Mouse (Mus musculus): Measurements from ENCODE around the gene Rasl10a. TPM values are rescaled to one million over a fixed set of nuclear protein-coding genes. Genes with fewer than 3 reads are reported as not detected.
A peak's percentile ranks its signal among the peaks of the same experiment; 100 is the strongest.

The Rasl10a gene
- polyA plus RNA-seq, 1 experiment from 2014 or later: 0.66 TPM

DNA sequence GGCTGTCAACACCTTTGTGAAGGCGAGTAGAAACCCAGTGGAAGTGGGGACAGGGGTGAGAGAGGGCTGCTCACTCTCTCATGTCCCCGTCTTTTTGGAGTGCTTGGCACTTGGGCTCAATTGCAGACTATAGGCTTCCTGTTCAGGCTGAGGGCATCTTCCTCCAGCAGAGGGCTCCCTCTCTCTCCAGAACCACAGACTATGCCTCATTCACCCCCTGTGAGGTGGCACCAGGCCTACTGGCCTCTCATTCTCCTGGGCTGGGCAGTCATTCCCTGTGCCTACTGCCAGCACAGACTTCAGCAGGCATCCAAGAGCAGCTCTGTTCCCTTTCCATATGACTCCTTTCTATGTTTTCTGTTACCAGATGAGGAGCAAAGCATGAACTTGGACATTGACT lies 42.2 kb upstream of the Rasl10a start:
- Histone ChIP-seq H3K9ac (replicated peaks) (no peak overlapping the region), H3K4me3 (ENCODE audit: low read depth, low read length) (no peak overlapping the region), H3K9me3 (ENCODE audit: low read length) (no peaks in the 10 kb centered on the region), H3K4me1 (ENCODE audit: insufficient read depth) (peaks cover 7% of the 10 kb centered on the region), H3K27ac (ENCODE audit: low read depth) (no peak overlapping the region), H3K4me2 (ENCODE audit: low read depth, low read length) (no peak overlapping the region), H3K36me3 (replicated peaks; ENCODE audit: insufficient read depth, low read length) (peaks cover 81% of the 10 kb centered on the region), H3K27me3 (ENCODE audit: insufficient read depth, low read length) (no peaks in the 10 kb centered on the region)
- ATAC-seq: peak; percentile 37; the same call in 1 of the 2 replicates
- 63% methylated on average over 2 of the region's 2 CpGs for WGBS (ENCODE audit: insufficient replicate concordance)
- peak; percentile 51 for DNase-seq
- TF ChIP-seq CTCF (IDR thresholded peaks at IDR 0.05; ENCODE audit: low read depth) (peak; percentile 72), EP300 (IDR thresholded peaks at IDR 0.05; ENCODE audit: low read depth) (no peak)

DNA sequence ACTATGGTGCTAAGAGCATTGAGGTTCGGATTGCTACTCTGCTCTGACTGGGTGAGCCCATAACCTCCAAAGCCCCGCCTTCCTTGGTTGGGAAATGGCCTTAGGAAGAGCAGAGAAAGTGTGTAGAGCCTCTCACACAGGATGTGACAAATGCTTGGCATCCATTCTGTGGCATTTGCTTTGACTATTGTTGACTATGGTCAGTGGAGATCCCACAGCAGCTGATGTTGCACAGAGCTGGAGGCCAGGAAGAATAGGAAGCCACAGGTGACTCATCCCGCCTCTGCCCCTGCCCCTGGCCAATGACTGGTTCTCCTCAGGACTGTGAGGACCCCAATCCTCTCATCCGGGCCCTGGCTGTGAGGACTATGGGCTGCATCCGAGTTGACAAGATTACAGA lies 41.6 kb upstream of the Rasl10a start:
- TF ChIP-seq EP300 (IDR thresholded peaks at IDR 0.05; ENCODE audit: low read depth) (no peak), CTCF (IDR thresholded peaks at IDR 0.05; ENCODE audit: low read depth) (no peak)
- ATAC-seq (peak; percentile 4; the same call in 1 of the 2 replicates), DNase-seq (no peak)
- Histone ChIP-seq H3K36me3 (replicated peaks; ENCODE audit: insufficient read depth, low read length) (peaks cover 80% of the 10 kb centered on the region), H3K4me2 (ENCODE audit: low read depth, low read length) (no peak overlapping the region), H3K4me3 (ENCODE audit: low read depth, low read length) (no peak overlapping the region), H3K4me1 (ENCODE audit: insufficient read depth) (peaks cover 5% of the 10 kb centered on the region), H3K27ac (ENCODE audit: low read depth) (no peak overlapping the region), H3K9me3 (ENCODE audit: low read length) (no peaks in the 10 kb centered on the region), H3K9ac (replicated peaks) (no peak overlapping the region), H3K27me3 (ENCODE audit: insufficient read depth, low read length) (no peaks in the 10 kb centered on the region)
- 83% methylated on average over 5 of the region's 5 CpGs for WGBS (ENCODE audit: insufficient replicate concordance)

DNA sequence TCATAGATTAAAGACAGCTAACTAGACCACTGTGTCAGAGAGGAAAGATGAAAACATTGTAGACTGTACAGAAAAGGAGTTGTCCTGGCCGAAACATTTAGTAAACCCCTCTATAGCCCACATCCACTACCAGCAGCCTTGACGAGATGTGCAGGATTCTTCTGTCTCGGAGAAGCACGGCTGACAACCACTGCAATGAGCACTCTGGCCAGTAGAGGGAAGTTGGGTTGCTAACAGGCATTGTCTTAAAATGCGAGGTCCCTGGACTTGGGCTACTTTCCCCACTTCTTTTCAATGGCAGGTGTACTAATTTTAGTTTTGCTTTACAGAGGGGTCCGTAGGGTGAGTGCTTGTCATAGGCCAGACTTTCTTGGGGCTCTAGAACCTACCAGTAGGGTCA lies 40.4 kb upstream of the Rasl10a start:
- peak; percentile 51 for TF ChIP-seq CTCF (IDR thresholded peaks at IDR 0.05; ENCODE audit: low read depth)
- TF ChIP-seq EP300 (IDR thresholded peaks at IDR 0.05; ENCODE audit: low read depth): no peak

DNA sequence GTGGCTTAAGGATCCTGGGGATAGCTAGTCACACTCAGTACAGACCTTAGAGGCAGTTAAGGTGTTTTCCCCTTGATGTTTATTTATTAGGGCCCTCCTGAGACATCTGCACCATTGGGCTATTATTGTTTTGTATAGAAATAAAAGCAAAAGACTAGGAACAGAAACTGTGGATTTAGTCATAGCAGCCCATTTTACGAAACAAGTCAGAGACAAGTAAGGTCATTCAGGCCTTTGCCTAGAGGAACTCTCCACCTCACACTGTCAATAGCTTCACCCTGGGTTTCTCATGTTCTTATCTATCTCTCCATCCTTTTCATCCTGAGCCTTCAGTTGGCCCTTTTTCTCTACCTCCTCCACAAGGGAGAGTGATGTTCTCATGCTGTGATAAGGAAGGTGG lies 32.8 kb upstream of the Rasl10a start:
- no peak overlapping the region for H3K27ac ChIP-seq (ENCODE audit: low read depth)
- H3K36me3 ChIP-seq (replicated peaks; ENCODE audit: insufficient read depth, low read length): peaks cover 71% of the 10 kb centered on the region
- no peaks in the 10 kb centered on the region for H3K4me1 ChIP-seq (ENCODE audit: insufficient read depth)
- ATAC-seq: no peak
- H3K4me3 ChIP-seq (ENCODE audit: low read depth, low read length): no peak overlapping the region
- no peak for DNase-seq
- TF ChIP-seq EP300 (IDR thresholded peaks at IDR 0.05; ENCODE audit: low read depth) (no peak), CTCF (IDR thresholded peaks at IDR 0.05; ENCODE audit: low read depth) (no peak)
- H3K27me3 ChIP-seq (ENCODE audit: insufficient read depth, low read length): no peaks in the 10 kb centered on the region
- no peak overlapping the region for H3K4me2 ChIP-seq (ENCODE audit: low read depth, low read length)
- H3K9me3 ChIP-seq (ENCODE audit: low read length): no peaks in the 10 kb centered on the region
- 96% methylated on average over 1 of the region's 1 CpGs for WGBS (ENCODE audit: insufficient replicate concordance)
- no peak overlapping the region for H3K9ac ChIP-seq (replicated peaks)

More for the DNA sequence above, 40.4 kb upstream of the Rasl10a start:
- H3K27me3 ChIP-seq (ENCODE audit: insufficient read depth, low read length): no peaks in the 10 kb centered on the region
- H3K4me3 ChIP-seq (ENCODE audit: low read depth, low read length): no peak overlapping the region
- DNase-seq (no peak), ATAC-seq (no peak)
- no peak overlapping the region for H3K27ac ChIP-seq (ENCODE audit: low read depth)
- peaks cover 2% of the 10 kb centered on the region; the same call in 1 of the 2 replicates for H3K4me1 ChIP-seq (ENCODE audit: insufficient read depth)
- no peak overlapping the region for H3K9ac ChIP-seq (replicated peaks)
- 73% methylated on average over 6 of the region's 6 CpGs for WGBS (ENCODE audit: insufficient replicate concordance)
- H3K4me2 ChIP-seq (ENCODE audit: low read depth, low read length): no peak overlapping the region
- peaks cover 77% of the 10 kb centered on the region for H3K36me3 ChIP-seq (replicated peaks; ENCODE audit: insufficient read depth, low read length)
- H3K9me3 ChIP-seq (ENCODE audit: low read length): no peaks in the 10 kb centered on the region

DNA sequence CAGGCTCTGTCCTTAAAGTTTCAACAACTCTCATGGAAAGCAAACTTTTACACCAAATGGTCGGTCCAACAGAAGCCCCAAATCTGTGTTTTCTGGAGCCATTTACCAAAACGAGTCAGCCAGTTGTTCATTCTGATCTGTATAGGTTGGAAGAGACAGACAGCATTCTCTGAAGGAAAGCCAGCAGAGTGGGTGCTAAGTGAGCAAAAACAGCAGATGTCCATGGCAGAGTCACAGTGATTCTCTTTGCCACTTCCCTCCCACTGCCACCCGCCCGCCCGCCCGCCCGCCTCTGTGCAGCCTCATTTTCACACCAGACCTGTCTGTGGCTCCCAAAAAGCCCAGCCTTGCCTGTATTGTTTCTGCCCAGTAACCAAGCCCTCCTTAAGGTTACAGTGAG lies 29.7 kb upstream of the Rasl10a start:
- H3K27ac ChIP-seq (ENCODE audit: low read depth): no peak overlapping the region
- TF ChIP-seq EP300 (IDR thresholded peaks at IDR 0.05; ENCODE audit: low read depth): no peak
- TF ChIP-seq CTCF (IDR thresholded peaks at IDR 0.05; ENCODE audit: low read depth): no peak
- ATAC-seq (no peak), DNase-seq (no peak)
- peaks cover 87% of the 10 kb centered on the region for H3K36me3 ChIP-seq (replicated peaks; ENCODE audit: insufficient read depth, low read length)
- H3K27me3 ChIP-seq (ENCODE audit: insufficient read depth, low read length): no peaks in the 10 kb centered on the region
- WGBS (ENCODE audit: insufficient replicate concordance): 87% methylated on average over 7 of the region's 7 CpGs
- H3K4me1 ChIP-seq (ENCODE audit: insufficient read depth): no peaks in the 10 kb centered on the region
- no peak overlapping the region for H3K9ac ChIP-seq (replicated peaks)
- no peak overlapping the region for H3K4me3 ChIP-seq (ENCODE audit: low read depth, low read length)
- no peaks in the 10 kb centered on the region for H3K9me3 ChIP-seq (ENCODE audit: low read length)
- H3K4me2 ChIP-seq (ENCODE audit: low read depth, low read length): no peak overlapping the region

DNA sequence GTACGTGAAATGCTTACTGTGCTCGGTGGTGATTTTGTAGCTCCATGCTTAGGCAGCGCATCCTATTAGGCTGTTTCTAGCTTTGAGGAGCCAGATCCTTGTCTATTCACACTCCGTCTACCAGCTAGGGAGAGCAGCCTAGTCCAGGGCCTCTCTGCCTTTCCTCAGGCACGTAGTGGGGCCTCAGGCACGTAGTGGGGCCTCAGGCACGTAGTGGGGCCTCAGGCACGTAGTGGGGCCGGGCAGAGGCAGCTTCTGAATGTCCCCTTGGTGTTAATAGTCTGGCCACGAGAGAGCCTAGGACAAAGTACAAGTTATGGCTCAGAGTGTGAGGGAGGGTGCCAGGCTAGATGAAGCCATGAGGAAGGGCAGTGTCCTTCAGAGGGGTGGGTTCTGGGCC lies 25.2 kb upstream of the Rasl10a start:
- no peak for ATAC-seq
- H3K4me3 ChIP-seq (ENCODE audit: low read depth, low read length): no peak overlapping the region
- TF ChIP-seq CTCF (IDR thresholded peaks at IDR 0.05; ENCODE audit: low read depth) (no peak), EP300 (IDR thresholded peaks at IDR 0.05; ENCODE audit: low read depth) (no peak)
- peaks cover 90% of the 10 kb centered on the region for H3K36me3 ChIP-seq (replicated peaks; ENCODE audit: insufficient read depth, low read length)
- DNase-seq: no peak
- no peaks in the 10 kb centered on the region for H3K9me3 ChIP-seq (ENCODE audit: low read length)
- H3K27ac ChIP-seq (ENCODE audit: low read depth): no peak overlapping the region
- no peaks in the 10 kb centered on the region for H3K27me3 ChIP-seq (ENCODE audit: insufficient read depth, low read length)
- no peaks in the 10 kb centered on the region for H3K4me1 ChIP-seq (ENCODE audit: insufficient read depth)
- WGBS (ENCODE audit: insufficient replicate concordance): 90% methylated on average over 10 of the region's 10 CpGs
- no peak overlapping the region for H3K9ac ChIP-seq (replicated peaks)
- H3K4me2 ChIP-seq (ENCODE audit: low read depth, low read length): no peak overlapping the region

DNA sequence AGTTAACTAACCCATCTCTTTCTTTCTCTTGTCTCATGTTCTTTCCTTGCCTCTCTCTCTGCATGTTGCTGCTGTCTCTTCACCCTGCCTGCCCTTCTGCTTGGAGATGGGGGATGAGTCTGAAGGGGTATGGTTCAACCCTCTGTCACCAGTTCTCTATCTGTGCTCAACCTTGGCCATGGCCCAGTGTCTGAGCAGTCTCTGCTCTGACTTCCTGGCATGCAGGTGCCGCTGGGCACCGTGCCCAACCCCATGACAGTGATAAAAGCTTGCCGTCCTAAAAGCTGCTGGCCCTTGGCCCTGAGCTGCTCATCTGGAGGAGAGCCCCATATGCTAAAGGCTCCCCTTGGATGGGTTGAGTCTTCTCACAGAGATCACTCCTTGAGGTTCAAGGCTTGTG lies 24.8 kb upstream of the Rasl10a start:
- 71% methylated on average over 3 of the region's 3 CpGs for WGBS (ENCODE audit: insufficient replicate concordance)
- no peaks in the 10 kb centered on the region for H3K4me1 ChIP-seq (ENCODE audit: insufficient read depth)
- no peak overlapping the region for H3K4me3 ChIP-seq (ENCODE audit: low read depth, low read length)
- H3K9me3 ChIP-seq (ENCODE audit: low read length): no peaks in the 10 kb centered on the region
- H3K4me2 ChIP-seq (ENCODE audit: low read depth, low read length): no peak overlapping the region
- H3K27ac ChIP-seq (ENCODE audit: low read depth): no peak overlapping the region
- peaks cover 91% of the 10 kb centered on the region for H3K36me3 ChIP-seq (replicated peaks; ENCODE audit: insufficient read depth, low read length)
- no peaks in the 10 kb centered on the region for H3K27me3 ChIP-seq (ENCODE audit: insufficient read depth, low read length)
- TF ChIP-seq EP300 (IDR thresholded peaks at IDR 0.05; ENCODE audit: low read depth) (no peak), CTCF (IDR thresholded peaks at IDR 0.05; ENCODE audit: low read depth) (no peak)
- no peak for DNase-seq
- no peak overlapping the region for H3K9ac ChIP-seq (replicated peaks)
- ATAC-seq: no peak
